Mouse (Mus musculus) 416B (cell line): Measurements from ENCODE around the gene 9030612E09Rik.

Experiments used
- DNase-seq: peaks from one replicate; pipeline ENCODE4 v3.0.0; 2011; ENCODE audit warnings: low read depth

9030612E09Rik gene

DNA sequence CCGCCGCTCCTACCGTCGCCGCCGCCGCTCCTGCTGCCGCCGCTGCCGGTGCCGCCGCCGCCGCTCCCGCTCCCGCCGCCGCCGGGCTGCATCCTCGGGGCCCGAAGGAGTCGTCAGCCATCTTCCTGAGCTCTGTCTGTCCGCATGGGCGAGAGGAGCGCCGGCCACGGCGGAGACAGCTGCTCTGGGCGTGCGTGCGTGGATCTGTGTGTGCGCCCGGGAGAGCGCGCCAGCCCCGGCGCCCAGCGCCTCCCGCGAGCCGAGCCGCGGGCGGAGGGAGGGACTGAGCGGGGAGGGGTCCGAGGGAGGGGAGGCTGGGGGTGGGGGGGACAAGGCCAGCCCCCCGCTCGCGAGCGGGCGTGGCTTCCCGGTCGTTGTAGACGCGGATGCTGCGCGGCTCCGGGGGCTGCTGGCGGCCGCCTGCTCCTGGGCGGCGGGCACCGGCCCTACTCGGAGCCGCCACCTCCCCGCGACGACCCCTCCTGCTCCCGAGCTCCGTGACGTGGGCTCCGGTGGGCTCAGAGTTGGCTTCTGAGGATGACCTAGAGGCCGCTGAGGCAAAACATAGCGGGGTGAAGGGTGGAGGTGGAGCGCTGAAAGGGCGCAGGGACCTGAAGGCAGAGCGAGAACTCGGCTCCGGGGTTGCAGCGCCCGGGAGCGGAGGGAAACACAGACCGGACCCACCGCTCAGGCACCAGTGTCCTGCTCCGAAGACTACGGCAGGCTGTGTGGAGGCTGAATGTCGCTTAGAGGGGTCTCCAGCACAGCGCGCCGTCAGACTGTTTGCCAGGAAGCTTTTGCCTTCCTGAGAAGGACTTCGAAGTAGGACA, at the start of gene 9030612E09Rik, which contains the start of gene Sobp:
Gene 9030612E09Rik, plus strand, starts transcription at position 379 of the 830 bp plus-strand sequence.
Gene Sobp, minus strand, starts transcription at position 205 of the 830 bp plus-strand sequence.
- DNase-seq, result no peak

DNA sequence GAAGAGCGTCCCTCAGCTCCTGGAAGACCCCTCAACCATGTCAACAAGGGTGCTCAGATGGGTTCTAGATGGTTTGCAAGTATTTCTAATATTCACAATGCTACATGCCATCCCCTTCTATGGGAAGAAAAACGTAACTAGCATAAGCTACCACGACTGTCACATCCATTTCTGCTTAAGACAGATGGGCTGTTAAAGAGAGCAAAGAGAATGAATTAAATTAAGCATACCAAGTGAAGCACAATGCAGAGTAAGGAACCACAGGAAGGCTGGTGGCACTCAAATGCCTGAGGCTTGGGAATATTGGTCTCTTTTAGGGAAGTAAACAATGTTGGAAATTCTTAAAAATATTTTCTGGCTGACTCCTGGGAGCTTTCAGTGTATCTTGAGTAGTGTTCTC, 45.8 kb upstream of the 9030612E09Rik start:
- DNase-seq, result no peak

DNA sequence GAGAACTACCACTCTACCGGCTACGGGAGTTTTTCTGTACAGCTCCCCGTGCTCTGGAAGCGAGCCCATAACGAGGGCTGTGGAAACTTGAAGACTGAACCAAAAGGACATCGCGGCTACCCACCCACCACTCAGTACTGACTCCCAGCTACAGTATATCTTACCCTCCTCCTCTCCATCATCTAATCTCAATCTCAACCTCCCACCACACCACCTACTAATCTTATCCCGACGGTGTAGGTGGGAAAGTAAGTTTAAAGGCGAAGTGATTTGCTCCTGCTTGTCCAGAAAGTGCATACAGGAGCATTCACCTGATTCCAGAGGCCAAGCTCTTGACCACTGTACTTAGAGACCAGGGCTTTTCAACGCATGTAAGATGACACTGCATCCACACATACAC, 40.5 kb upstream of the 9030612E09Rik start:
- no peak for DNase-seq

DNA sequence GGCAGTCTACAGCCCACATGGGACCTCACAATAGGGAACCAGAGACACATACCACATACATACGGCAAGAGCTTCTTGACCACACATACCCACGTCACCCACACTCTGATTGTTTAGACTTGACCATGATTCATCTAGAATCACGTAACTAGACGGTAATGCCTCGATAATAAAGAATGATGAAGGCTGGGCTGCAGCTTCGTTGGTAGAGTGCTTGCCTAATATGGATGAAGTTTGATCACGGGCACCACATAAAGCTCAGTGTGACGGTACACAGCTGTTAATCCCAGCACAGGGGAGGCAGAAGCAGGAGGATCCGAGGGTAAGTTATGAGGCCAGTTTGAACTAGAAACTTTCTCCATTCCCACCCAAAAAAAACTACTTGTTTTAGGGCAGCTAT, 31.3 kb upstream of the 9030612E09Rik start:
- no peak for DNase-seq

DNA sequence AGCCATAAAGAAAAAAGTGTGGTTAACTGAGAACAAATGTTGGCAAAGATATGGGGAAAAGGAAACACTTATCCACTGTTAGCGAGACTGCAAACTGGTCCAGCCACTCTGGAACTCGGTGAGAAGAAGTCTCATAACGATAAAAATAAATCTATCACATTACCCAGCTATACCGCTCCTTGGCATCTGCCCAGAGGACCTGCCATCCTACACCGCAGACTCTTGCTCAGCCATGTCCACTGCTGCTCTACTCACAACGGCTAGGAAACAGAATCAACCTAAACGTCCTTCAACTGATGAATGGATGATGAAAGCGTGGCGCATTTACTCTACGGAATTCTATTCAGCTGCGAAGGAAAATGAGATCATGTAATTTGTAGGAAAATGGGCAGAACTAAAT, 26.0 kb upstream of the 9030612E09Rik start:
- DNase-seq, result no peak

DNA sequence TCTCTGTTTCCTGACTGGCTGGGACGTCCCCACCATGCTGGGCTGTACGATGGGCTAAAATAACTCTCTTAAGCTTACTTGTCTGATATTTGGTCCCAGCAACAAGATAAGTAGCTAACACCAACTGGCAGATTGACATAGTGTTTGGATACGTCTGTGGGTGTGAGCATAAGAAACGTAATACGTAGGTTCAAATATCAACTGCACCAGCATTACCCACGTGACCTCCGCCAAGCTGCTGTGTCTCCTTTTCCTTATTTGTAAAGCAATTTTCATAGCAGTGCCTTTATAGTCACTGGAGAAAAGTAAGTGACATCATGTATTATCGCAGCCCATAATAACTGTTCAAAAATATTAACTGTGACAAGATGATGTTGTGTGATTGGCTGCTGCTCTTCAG, 21.9 kb upstream of the 9030612E09Rik start:
- DNase-seq, result no peak

DNA sequence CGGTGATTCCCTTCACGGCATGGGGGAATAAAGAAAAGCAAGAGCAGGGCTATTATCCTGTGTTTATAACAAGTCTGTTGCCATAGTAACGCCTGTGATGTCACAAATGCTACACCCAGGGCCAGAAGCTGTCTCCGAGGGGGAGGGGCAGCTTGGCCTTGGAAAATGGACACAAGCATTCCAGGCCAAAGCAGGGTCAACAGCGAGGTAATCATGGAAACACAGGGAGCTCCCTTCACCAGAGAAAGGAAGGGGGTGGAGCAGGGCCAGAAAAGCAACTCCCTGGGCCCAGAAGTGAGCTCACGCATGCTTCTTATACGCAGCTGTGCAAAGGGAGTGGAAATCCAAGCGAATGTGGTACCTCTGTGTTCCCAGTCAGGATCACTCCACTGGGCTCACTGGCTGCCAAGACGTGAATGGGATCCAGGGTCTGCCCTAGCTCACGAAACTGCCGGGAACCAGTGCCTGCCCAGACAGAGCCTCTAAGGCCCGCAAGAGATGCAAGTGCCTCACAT, 19.4 kb upstream of the 9030612E09Rik start:
- no peak for DNase-seq

DNA sequence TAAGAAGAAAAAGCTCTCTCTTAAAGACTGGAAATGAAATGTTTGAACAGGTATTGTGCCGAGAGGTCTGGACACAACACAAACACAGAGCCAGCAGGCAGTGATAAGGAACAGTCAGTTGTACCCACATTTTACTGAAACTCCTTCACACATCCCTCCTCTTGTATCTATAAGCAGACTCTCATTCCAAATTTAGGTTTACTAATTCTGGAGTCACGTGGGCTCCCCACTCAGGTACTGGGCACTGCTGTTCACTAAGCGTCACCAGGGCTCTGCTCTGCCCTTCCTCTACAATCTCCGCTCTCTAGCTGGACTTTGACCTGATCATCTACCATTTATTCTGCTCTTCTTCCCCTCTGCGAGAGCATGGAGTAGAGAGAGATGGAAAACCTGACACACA, 15.6 kb upstream of the 9030612E09Rik start:
- DNase-seq, result no peak

DNA sequence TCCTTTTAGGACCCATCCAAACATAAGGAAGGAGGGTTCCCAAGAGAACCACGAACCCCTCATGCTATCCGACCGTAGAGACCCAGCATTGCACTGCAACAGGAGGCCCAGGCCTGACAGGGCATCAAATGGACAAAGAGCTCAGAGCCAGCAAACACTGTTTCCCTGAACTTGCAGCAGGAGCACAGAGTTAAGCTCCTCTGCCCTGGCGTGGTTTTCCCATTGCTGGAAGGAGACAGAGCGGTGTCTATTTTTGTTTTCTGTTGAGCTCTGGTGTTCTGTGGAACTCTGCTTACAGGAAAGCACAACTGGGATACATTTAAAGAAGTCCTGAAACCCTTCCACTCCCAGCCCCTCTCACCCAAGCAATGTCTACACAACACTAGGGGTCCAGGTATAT, 15.2 kb upstream of the 9030612E09Rik start:
- no peak for DNase-seq

DNA sequence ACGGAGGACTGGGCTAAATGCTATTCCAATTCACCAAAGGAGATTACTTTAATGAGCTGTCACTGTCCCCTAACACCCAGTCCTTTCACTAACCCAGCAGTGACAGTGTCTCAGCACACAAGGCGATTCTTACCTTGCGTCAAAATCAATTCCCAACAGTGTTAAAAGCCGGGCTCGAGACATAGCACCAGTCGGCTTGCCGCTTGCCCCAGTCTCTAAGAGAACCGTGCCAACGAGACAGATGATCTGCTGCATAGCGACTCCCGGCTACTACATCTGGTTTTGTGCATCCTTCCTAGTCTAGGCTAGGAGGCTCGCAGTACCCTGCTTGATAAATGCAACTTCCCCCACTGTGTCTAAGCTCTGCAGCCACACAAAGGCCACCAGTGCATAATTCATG, 12.2 kb upstream of the 9030612E09Rik start:
- DNase-seq, result no peak

DNA sequence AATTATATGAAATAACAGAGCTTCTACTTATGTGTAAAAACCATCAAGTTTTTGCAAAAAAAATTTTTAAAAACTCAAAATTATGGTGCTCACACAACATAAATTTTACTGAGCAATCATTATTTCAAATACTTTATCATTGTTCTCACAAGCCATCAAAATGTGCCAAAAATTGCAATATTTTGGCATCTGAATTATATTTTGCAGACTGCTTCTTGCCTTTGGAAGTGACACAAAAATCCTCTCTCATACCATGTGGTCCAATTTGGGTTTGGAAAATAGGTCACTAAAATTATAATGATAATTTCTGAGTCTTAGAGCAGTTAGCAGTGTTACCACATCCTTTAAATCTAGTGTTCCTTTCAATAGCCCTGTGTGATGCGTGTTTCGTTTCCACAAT, 10.1 kb upstream of the 9030612E09Rik start:
- no peak for DNase-seq

DNA sequence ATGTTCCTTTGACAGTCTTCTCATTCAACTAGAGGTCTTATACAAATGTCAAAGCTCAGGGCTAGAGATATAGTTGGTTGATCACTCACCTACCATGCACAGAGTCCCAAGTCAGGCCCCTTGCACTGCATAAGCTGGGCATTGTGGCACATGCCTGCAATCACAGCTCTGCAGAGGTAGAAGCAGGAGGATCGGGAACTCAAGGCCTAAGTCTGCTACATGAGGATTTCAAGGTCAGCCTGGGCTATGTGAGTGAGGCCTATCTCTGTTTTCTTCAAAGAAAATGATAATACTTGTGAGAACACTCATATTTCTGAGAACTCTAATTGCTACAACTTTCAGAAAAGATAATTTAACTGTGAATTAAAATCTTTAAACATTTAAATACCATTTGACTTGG, 8.4 kb upstream of the 9030612E09Rik start:
- no peak for DNase-seq

DNA sequence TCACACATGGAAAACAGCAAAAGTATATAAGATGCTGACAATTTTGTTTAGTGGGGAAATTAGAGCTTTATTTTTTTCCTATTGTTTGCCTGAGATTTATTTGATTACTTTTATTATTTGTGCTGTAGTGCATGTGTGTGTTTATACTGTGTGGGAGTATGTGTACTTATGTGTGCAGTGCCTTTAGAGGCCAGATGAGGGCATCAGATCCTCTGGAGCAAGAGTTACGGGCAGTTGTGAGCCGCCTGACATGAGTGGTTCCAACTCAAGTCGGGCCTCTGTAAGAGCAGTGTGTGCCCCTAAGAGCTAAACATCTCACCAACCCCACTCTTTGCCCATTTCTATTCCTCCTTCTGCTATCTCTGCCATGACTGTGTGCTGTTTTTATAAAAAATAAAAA, 7.7 kb upstream of the 9030612E09Rik start:
- DNase-seq, result no peak

DNA sequence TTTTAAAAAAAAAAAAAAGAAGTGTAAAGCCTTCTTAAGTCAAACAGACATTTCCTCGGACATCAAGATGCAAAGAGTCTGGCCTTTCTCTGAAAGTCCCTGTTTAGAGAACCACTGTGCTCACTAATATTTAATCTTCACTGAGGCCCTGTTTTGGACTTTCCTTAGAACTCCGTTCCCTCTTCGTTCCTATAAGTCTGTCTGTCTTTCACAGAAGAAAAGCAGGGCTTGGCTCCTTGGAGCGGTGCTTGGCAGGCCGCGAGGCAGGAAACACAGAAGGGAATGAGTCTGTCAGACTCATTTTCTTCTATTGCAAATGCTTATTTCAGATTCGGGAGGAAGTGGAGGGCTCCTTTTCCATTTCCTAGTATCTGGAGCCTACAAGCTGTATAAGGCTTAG, 5.7 kb upstream of the 9030612E09Rik start:
- no peak for DNase-seq

DNA sequence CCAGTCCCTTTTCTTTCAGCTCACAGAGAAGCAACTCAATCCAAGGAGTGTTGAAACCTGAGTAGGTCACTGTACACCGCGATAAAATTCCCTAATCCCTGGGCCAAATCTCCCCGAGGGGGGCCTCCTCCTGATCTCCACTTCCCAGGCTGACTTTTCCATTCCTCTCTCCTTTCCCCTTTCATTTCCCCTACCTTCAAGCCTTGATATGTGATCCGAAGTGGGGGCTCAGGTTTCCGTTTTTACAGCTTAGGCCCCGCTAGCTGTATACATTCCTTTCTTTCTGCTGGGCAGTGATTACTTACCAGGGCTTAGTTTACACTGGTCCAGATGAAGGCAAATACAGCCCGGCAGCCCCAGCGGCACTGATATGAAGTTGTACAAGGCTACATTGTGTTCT, 3.4 kb upstream of the 9030612E09Rik start:
- DNase-seq, result no peak

DNA sequence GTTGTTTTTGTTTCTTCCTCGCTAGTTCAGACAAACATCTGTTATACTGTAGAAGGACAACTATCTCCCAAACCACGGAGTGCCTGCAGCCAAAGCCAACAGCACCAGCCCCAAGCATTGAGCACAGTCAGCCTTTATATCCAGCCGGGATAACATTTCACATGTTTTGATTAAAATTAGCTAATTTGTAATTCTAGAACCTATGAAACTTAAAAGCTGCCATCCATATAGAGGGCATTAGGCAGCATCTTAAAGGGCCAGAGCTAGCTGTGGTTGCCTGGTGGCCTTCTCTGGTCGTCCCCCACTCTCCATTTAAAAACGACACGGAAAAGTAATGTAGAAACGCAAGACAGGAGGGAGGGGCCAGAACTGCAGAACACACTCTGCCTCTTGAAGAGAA, 2.4 kb upstream of the 9030612E09Rik start:
- no peak for DNase-seq

DNA sequence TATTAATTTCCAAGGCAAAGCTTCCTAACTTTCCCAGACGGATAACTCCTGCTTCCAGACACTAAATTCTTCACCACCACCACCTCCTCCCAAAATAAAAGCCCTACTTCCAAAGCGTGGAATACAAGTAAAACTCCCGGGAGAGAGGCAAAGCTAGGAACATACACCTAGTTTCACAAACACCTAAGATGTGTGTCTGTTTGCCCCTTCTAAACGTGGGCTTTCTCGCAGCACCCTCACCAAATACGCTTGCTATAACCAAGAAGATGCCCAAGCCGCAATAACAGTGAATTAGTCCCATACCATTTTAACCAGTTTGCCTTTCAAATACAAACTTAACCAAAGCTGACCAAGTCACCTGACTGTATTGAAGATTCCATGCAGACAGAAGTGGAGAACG, 1.9 kb upstream of the 9030612E09Rik start:
- DNase-seq, result no peak

DNA sequence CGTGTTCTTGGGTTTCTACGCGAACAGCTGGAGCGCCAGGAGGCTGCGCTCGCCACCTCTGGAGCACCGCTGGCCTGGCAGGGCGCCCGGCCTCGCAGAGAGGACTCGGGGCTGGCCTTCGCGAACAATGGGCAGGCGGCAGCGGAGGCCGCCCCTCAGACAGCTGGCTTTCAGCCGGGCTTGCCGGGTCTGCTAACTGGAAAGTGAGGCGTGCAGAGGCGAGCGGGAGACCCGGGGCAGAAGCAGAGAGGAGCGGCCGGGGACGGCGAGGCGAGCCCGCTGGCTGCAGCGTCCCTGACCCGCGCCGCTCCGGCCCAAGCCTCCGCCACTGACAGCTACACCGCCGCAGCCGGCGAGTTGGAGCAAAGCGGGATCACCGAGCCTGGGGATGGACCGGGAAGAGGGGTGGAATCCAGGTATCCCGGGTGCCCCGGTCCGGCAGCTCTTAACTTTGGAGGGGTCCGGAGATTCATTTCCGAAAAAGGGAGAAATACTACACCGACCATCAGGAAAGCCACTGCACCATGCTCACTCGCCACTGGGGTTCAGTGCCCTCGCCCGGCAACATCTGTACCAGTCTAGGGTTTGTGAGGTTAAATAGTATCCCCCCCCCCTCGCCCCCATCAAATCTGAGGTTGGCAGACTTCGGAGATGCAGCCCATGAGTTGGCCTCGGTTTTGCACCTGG, 1.2 kb upstream of the 9030612E09Rik start:
- no peak for DNase-seq

DNA sequence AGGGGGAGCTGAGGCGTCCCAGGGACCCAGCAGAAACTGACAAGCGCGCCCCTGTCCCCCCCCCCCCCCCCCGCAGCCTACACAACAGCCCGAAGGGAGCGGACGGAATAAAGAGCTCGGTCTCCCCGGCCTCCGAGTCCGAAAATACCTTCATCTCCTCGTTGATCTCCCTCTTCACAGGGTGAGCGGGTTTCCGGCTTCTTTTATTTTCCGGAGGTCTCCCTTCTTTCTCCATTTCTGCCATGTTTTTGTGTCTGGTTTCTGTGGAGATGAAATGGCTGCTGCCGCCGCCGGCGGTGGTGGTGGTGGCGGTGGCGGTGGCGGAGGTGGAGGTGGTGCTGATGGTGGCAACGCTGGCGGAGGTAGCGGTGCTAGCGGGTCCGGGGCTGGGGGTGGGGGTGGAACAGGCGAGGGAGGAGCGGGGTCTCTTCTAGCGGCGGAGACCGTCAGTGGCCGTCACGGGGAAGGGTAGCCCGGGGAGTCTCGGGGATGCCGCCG, 627 bp upstream of the 9030612E09Rik start:
- no peak for DNase-seq

DNA sequence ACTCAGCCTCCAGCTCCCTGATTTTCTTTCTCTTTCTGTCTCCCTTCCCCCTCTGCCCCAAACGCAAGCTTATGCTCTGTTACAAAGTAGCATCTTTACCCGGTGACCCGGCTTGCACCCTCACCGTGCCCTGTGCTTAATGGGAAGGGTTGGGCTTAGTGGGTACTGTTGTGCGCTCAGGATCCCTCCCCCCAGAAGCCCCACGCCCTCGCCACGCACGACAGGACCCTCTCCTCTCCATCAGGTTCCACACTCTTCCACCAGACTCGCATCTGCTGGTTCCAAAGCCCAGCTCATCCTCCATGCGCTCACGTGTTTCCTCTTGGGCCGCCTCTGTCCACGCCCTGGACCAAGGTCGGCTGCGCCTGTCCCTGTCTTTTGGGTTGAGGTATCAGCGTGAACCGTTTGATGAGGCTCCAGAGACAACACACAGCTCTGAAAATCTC, 675 bp downstream of the 9030612E09Rik start:
- no peak for DNase-seq

DNA sequence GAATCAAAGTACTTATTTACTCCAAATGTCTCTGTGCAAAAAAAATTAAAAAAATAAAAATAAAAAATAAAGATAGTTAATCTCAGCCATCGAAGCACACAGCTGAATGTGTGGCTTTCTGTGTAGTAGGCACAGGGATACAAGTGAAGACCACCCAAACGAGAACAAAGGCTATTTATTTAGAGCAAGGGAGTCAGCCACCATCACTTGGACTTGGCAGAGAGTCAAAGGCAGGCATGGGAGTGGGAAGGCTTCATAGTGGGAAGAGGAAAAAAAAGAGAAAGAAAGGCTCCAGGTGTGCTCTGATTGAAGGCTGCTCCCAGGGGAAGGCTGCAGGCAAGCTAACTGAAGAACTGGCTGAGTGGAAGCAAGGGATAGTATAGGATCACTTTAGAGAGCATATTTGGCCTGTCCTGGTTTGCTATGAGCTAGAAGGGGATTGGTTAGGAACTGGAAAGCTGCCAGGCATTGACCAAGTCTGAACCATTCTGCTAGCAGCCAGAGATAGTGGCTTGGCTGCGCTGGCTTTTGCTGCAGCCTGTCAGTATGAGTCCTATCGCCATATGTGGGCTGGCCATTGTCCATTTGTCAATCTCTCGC, 5.9 kb downstream of the 9030612E09Rik start:
- no peak for DNase-seq

DNA sequence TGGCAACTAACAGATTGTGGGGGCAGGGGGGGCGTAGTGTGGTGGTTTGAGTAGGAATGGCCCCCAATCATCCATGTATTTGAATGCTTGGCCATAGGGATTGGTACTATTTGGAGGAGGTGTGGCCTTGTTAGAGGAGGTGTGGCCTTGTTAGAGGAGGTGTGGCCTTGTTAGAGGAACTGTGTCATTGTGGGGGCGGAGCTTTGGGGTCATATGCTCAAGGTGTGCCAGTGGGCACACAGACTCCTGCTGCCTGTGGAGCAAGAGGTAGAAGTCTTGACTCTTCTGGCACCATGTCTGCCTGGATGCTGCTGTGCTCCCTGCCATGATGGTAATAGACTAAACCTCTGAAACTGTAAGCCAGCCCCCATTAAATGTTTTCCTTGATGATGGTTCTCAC, 25.7 kb downstream of the 9030612E09Rik start:
- DNase-seq, result no peak

DNA sequence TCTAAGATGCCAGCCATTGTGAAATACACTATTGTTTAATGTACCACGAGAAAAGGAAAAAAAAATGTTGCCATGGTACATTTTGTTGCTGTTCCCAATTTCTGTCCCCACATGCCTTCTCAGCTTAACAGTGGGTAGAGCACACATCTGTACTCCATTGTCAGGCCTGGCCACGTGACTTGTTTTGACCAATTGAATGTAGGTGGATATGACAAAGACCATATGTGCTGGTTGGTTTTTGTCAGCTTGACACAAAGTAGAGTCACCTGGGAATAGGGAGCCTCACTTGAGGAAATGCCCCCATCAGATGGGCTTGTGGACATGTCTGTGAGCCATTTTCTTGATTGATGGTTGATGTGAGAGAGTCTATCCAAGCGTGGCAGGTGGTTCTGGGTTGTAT, 29.4 kb downstream of the 9030612E09Rik start:
- DNase-seq, result no peak
